Comparison of ENCODE assay signal across 11 mouse cellular contexts in genomic region chr17:84126168-84126567, GRCm38 (mm10).
DNase-seq lines count a peak whose midpoint lies in the region; ATAC-seq and TF ChIP-seq lines count a peak whose summit lies in the region.
"Had no signal": no experiment of that assay in that cellular context is flagged by ENCODE, and none has a peak within 500 bp of the region (broad histone marks: within the 10 kb centered on the region; RNA-seq: fewer than 3 reads in every experiment).

No protein-coding gene starts in this region.

- H3K27ac ChIP-seq in spleen, adult 2 months (ENCODE audit: insufficient read depth, low read length), result peak overlapping the region; percentile 30
- peak overlapping the region; percentile 35; the same call in 1 of the 2 replicates for H3K27ac ChIP-seq in embryonic facial prominence, embryonic 10.5 days (replicated peaks)
- peak overlapping the region; percentile 37; the same call in 1 of the 2 replicates for H3K27ac ChIP-seq in lung, embryonic 15.5 days
- peak overlapping the region; percentile 47; the same call in 1 of the 2 replicates for H3K27ac ChIP-seq in stomach, embryonic 16.5 days (ENCODE audit: low read length)
- no peak overlapping the region for H3K27ac ChIP-seq in layer of hippocampus, adult 2 months
- H3K27ac ChIP-seq: hindbrain, embryonic 14.5 days had no signal

- no peak for TF ChIP-seq POLR2A in spleen, adult 2 months (IDR thresholded peaks at IDR 0.05; ENCODE audit: low read depth, low read length)

- no peak overlapping the region for H3K4me3 ChIP-seq in spleen, adult 2 months (ENCODE audit: extremely low read depth, insufficient read depth, insufficient read length)
- H3K4me3 ChIP-seq in embryonic facial prominence, embryonic 10.5 days, result no peak overlapping the region
- H3K4me3 ChIP-seq in lung, embryonic 15.5 days, result no peak overlapping the region
- no peak overlapping the region for H3K4me3 ChIP-seq in stomach, embryonic 16.5 days (replicated peaks; ENCODE audit: low read length)
- no peak overlapping the region for H3K4me3 ChIP-seq in layer of hippocampus, adult 2 months

- peaks cover 5% of the 10 kb centered on the region; the same call in 1 of the 2 replicates for H3K9me3 ChIP-seq in embryonic facial prominence, embryonic 10.5 days
- no peaks in the 10 kb centered on the region for H3K9me3 ChIP-seq in lung, embryonic 15.5 days
- no peaks in the 10 kb centered on the region for H3K9me3 ChIP-seq in stomach, embryonic 16.5 days (replicated peaks; ENCODE audit: control insufficient read depth, low read length)

- no peak overlapping the region for H3K9ac ChIP-seq in lung, embryonic 15.5 days
- H3K9ac ChIP-seq in stomach, embryonic 16.5 days (ENCODE audit: low read length), result no peak overlapping the region
- H3K9ac ChIP-seq: hindbrain, embryonic 14.5 days had no signal

- WGBS in spleen, adult 2 months, result 22% methylated on average over 5 of the region's 5 CpGs
- WGBS in embryonic facial prominence, embryonic 10.5 days, result 75% methylated on average over 5 of the region's 5 CpGs
- WGBS in lung, embryonic 15.5 days, result 37% methylated on average over 5 of the region's 5 CpGs
- WGBS in stomach, embryonic 16.5 days, result 61% methylated on average over 5 of the region's 5 CpGs

- peaks cover 24% of the 10 kb centered on the region; the same call in 1 of the 2 replicates for H3K4me1 ChIP-seq in spleen, adult 2 months (ENCODE audit: control insufficient read depth, insufficient read depth, insufficient read length)
- H3K4me1 ChIP-seq in embryonic facial prominence, embryonic 10.5 days, result peaks cover 15% of the 10 kb centered on the region
- peaks cover 26% of the 10 kb centered on the region for H3K4me1 ChIP-seq in lung, embryonic 15.5 days
- H3K4me1 ChIP-seq in stomach, embryonic 16.5 days (ENCODE audit: control insufficient read depth, insufficient read depth, low read length), result 0 out of 2 replicates have a peak, but pooled peaks cover 6% of the 10 kb centered on the region

- H3K4me2 ChIP-seq in lung, embryonic 15.5 days, result no peak overlapping the region
- H3K4me2 ChIP-seq in stomach, embryonic 16.5 days (ENCODE audit: low read depth, low read length), result no peak overlapping the region
- H3K4me2 ChIP-seq: hindbrain, embryonic 14.5 days had no signal

- no peak for TF ChIP-seq CTCF in spleen, adult 2 months (IDR thresholded peaks at IDR 0.05; ENCODE audit: extremely low read depth, insufficient read depth, insufficient read length, insufficient replicate concordance)
- no peak for TF ChIP-seq CTCF in layer of hippocampus, adult 2 months (conservative IDR thresholded peaks at IDR 0.05)

- H3K36me3 ChIP-seq in spleen, adult 2 months (ENCODE audit: control insufficient read depth, insufficient read depth, low read length), result no peaks in the 10 kb centered on the region
- no peaks in the 10 kb centered on the region for H3K36me3 ChIP-seq in embryonic facial prominence, embryonic 10.5 days (replicated peaks)
- no peaks in the 10 kb centered on the region for H3K36me3 ChIP-seq in lung, embryonic 15.5 days
- H3K36me3 ChIP-seq in stomach, embryonic 16.5 days (ENCODE audit: control insufficient read depth, insufficient read depth, low read length), result no peaks in the 10 kb centered on the region

- peak; percentile 56; the same call in 1 of the 2 replicates for ATAC-seq in lung, embryonic 15.5 days (ENCODE audit: borderline replicate concordance, extremely low read depth, low FRiP score, low TSS enrichment)
- no peak; the same call in 1 of the 2 replicates for ATAC-seq in stomach, embryonic 16.5 days (ENCODE audit: insufficient read depth, low FRiP score)

- DNase-seq in spleen, adult 2 months (ENCODE audit: low read depth in 1 of 2, low spot score in 2 of 2), result peak in 1 of 2 experiments; percentile 43
- no peak for DNase-seq in spleen, postnatal 10 days (ENCODE audit: low spot score in 2 of 2)
- no peak for DNase-seq in embryonic facial prominence, embryonic 10.5 days (ENCODE audit: low spot score)
- no peak for DNase-seq in Muller cell, postnatal 12 days (ENCODE audit: inconsistent ontology term)
- DNase-seq in layer of hippocampus, adult 2 months (ENCODE audit: low spot score in 2 of 2), result no peak
- DNase-seq: kidney, postnatal 4 days; right cerebral cortex, adult 18-20 months; thymus, adult 2 months had no signal

- H3K27me3 ChIP-seq in spleen, adult 2 months (ENCODE audit: control insufficient read depth, insufficient read depth, low read length), result no peaks in the 10 kb centered on the region
- H3K27me3 ChIP-seq in embryonic facial prominence, embryonic 10.5 days (replicated peaks; ENCODE audit: low read depth, poor library complexity, severe bottlenecking), result no peaks in the 10 kb centered on the region
- H3K27me3 ChIP-seq in lung, embryonic 15.5 days, result no peaks in the 10 kb centered on the region
- H3K27me3 ChIP-seq in stomach, embryonic 16.5 days (ENCODE audit: control insufficient read depth, insufficient read depth, low read length), result no peaks in the 10 kb centered on the region
